In genomic region chr4:21744142-21744541, GRCm38 (mm10) we compare ENCODE assay signal across 16 mouse cellular contexts. TPM values are rescaled to one million over a fixed set of nuclear protein-coding genes. Genes with fewer than 3 reads are reported as not detected.
"Had no signal": no experiment of that assay in that cellular context is flagged by ENCODE, and none has a peak within 500 bp of the region (broad histone marks: within the 10 kb centered on the region; RNA-seq: fewer than 3 reads in every experiment).

No protein-coding gene starts in this region.

RNA-seq across cellular contexts. Expression of gene Prdm13, which starts 58.4 kb away (rescaled TPM):
- total RNA-seq: layer of hippocampus, adult 18-20 months; layer of hippocampus, postnatal 25 days; left cerebral cortex, adult 18-20 months; left cerebral cortex, postnatal 25 days; megakaryocyte-erythroid progenitor cell, adult 5-6 weeks had no signal
- polyA plus RNA-seq: kidney, embryonic 15.5 days; limb, embryonic 10.5 days; limb, embryonic 13.5 days; liver, embryonic 12.5 days; liver, embryonic 16.5 days; lung, embryonic 14.5 days; lung, postnatal 0 days; macrophage; spleen, adult 2 months; stomach, embryonic 14.5 days; thymus, postnatal 0 days had no signal
